Mouse (Mus musculus) liver (tissue): ENCODE measurements at regions not wholly inside any gene's neighbourhood (a gene's known extent, or its start where the extent isn't known, plus 50 kb on each side); places are given as distances from the start of the nearest gene placed in this dataset.

Source experiments
- DNase-seq: peaks from one replicate; pipeline ENCODE4 v3.0.0-alpha.2; 2020; ENCODE audit warnings: mixed read lengths

GRCm38 (mm10) chr10:24357636-24358035 is 134.3 kb downstream of the Moxd1 start:
- no peak for DNase-seq

DNA sequence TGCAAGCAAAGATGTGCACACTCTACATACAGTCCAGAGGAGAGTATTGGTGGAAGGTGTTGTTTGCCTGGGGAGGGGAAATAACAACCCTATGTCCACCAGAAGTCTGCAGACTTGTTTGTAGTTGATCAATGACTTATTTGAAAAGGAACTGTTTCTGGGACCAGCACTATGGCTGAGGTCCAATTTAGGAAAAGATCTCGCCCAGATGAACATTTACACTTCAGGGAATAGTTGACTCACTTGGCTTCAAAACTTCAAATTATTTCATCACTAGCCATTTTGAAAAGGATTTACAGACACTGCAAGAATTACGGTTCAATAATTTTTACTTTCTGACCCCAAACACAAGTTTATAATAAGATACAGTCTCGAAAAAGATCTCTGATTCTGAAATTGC is 138.1 kb downstream of the Moxd1 start:
- DNase-seq = no peak

DNA sequence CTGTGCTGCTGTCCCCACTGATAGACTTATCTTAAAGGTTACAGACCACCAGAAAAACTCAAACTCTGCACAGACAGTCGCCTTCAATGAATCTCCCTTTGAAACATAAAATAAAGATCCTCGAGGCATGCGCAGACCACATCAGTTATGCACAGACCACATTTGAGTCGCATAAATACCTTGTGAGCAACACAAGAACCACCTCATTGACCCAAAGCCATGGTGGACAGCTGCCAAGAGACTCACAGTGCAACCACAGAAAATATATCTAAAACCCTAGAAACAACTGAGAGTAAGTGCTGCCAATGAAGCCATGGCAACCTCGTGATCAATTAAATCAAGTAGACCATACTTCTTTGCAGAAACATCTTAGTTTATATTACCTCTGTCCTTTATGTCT is 142.1 kb downstream of the Moxd1 start:
- DNase-seq = no peak

- no peak for DNase-seq
Measured at GRCm38 (mm10) chr10:24367010-24367409, 143.7 kb downstream of the Moxd1 start.

DNA sequence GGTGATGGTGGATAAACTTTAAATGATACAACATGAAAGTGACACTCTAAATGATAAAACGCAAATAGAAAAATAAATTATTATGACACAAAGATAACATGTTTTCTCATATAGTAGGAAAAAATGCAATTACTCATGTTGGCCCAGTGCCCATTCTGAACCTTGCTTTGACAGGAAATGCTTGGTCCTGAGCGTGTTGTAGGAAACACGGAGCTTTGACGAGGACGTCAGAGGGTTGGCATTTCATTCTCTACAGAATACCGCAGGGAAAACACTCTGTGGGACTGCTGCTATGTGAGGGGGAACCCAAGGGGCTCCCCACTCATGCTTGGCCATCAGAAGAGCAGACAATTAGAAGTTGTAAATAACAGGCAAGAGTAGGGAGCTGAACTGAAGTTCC is 150.6 kb downstream of the Moxd1 start:
- DNase-seq = no peak

DNA sequence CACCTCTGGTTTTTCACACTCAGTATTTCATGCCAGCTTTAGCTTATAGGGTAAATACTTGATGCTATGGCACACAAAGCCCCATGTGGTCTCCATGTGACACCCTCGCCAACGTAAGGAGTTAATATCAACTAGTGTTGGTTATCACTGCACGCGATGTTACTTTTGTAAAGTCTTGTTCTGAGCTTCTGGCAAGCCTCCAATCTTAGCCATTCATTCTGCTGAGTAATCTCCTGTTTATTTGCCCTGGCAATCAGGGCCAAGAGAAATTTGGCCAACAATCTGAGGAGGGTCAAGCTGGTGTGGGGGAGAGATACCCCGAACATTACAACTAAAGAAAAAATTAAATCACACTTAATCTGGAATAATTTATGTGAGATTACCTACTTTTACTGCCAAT is 156.0 kb downstream of the Moxd1 start:
- DNase-seq = no peak

DNA sequence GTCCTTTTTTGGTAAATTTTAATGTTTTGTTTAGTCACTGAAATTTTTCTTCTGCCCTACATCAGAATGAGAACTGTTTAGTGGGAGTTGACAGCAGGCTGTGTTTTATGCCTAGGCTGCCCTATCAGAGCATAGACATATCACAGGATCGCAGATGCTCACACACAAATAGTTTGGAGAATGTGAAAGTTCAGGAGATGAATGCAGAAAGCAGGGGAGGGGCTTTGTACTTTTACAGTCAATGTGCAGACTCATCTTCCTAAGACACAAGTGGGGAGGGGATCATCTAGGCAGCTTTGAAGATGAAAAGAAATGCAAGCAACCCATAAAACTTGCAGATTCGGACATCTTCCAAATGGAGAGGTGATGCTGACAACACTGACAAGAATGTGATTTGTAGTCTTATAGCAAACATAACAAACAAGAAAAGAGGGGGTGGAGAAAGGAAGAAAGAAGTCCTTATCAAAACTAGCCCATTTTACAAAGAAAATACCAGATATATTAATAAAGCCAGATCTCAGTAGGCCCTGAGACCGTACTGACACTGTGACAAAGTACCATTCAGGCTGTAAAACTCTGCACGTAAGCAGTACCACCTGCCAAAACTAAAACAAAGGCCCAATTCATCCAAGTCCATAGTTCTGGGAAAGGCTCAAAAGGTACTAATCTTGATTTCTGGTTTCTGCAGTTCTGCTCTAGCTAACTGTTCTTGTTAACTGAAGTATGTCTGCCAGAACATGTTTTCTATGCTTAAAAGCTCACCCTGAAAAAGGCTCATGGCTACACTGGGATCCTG is 157.4 kb downstream of the Moxd1 start:
- no peak for DNase-seq

DNA sequence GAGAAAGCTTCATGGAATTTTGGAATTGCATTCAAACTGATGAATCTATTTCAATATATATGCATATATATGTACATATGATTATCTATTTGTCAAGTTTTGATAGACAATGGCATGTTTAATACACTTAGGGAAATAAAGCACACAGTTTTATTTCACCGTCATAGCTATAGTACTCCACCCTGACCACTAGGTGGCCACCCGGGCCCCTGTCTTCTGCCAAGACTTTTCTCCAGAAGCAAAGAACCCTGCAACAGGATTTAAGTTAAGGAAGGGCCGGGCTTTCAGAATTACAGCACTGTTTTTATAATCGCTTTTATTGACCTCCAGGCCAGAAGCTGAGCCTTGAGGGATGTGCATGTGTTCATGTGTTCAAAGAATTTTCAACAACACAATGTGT is 158.6 kb downstream of the Moxd1 start:
- DNase-seq = peak; percentile 21

DNA sequence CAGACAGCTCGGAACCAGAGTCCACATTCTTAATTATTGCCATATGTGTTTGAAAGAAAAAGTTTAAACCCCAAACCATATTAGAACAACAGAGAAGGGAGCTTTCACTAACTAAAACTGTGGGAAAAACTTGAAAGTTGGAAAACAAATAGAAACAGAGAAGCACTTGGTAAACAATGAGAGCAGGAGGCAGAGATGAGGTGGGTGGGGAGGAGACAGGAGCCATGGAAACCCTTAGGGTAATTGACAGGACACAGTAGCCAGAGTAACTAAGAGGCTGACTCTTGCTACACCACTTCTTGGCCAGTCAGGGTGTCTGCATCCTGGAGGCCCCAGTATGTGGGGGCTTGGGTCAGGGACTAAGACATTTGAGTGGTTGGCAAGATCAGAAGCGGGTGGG is 160.7 kb downstream of the Moxd1 start:
- no peak for DNase-seq

DNA sequence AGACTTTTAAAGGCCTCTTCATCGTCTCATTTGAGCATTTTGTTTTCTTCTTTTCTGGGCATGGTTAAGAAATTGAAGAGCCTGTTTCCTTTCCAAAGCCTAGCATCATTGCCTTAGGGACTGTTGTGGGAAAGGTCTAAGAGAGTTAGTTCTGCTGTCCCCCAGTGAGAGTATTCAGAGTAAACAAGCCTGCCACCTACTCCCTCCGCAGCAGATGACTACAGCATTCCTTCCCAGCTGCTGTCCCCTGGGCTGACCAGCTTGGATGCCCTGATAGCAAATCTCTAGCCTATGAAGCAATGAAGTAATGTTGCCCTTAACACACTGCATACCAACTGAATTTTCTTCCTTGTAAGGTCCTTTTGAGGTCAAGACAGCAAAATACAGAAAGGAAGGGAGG is 164.9 kb downstream of the Moxd1 start:
- DNase-seq = no peak

DNA sequence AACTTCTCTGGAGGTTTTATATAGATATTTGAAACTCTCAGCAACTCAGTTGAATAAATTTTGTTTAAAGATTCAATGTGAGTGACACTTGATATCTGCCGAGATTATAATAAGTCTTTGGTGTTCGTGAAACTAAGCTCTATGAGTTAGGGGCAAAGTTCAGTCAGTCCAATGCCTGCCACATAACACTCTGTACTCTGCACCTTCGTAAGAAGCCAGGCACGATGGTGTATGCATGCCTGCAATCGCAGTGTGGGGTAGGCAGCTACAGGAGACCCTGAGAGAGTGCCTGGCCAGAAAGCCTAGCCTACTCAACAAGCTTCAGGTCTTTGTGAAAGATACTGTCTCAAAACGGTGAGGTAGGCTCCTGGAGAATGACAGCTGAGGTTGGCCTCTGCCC is 167.7 kb downstream of the Moxd1 start:
- no peak for DNase-seq

DNA sequence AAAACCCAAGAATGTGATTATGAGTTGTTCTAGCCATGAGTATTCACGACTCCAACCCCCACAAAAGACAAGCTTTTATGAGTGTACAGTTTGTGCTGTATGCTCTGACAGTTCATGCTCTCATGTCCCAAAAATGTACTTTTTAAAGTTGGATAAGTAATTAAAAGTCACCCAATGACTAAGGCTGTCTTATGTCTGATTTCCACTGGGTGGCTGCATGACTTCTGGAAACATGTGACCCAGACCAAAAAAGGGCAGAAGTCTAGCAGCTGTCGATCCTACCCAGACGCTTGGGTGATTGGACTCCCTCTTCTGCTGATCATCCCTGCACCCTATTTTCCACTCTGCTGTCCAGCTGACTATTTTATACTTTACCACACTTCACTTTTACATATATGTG is 168.7 kb downstream of the Moxd1 start:
- no peak for DNase-seq

DNA sequence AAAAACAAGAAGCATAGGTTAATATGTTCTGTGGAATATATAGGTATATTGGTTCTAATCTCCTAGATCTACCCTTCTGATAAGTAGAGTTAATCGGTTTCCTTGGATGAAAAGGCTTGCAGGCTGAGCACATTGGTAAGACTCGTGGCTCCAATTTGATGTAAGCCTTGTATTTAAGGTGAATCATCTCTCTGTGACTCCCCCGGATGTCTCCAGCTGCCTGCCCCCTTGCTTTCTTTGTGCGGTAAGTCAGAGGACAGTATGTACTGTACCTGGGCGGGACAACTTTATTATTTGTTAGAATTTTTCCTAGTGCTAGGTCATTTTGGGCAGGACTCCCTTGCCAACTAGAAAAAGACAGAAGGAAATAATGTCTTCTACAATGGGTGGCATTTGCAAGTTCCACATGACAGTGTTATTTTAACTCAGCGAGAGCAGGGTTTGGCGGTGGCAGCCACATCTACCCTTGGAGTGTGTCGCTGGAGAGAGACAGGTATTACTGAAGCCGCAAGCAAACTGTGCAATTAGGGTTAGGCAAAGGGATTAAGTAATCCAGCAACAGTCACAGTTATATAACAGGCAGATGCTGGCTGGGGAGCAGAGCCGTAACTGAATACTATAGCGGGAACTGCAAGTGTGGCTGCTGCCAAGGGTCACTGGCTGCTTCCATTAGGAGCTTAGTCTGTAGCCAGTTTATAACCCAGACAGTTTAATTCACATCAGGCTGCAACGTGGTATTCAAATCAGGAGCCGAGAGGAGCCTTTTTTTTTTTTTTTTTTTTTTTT is 172.9 kb downstream of the Moxd1 start:
- DNase-seq = no peak

DNA sequence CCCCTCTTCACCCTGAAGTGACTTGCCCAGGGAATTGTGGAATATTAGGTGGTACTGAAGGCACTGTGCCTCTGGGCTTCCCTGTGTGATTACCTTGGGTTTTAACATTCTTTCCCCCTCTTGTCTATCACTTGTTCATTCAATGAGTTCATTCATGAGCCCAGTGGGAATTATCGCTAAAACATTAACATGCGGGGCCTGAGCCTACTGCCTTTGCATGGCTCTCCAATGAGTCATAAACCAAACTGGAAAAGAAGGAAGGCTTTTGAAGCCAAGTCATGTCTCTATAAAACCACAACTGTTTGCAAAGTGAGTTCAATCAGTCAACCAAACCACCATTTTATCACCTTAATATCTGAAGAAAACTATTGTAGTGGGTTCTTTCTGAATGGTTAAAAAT is 173.8 kb downstream of the Moxd1 start:
- DNase-seq = no peak

- DNase-seq = no peak
Measured at GRCm38 (mm10) chr10:24404851-24405250, 181.5 kb downstream of the Moxd1 start.

- no peak for DNase-seq
Measured at GRCm38 (mm10) chr10:24406953-24407352, 183.6 kb downstream of the Moxd1 start.

- no peak for DNase-seq
Measured at GRCm38 (mm10) chr10:24407411-24408227, 184.3 kb downstream of the Moxd1 start.

GRCm38 (mm10) chr10:24409976-24410375 is 185.3 kb upstream of the Ccn2 start:
- DNase-seq = no peak

DNA sequence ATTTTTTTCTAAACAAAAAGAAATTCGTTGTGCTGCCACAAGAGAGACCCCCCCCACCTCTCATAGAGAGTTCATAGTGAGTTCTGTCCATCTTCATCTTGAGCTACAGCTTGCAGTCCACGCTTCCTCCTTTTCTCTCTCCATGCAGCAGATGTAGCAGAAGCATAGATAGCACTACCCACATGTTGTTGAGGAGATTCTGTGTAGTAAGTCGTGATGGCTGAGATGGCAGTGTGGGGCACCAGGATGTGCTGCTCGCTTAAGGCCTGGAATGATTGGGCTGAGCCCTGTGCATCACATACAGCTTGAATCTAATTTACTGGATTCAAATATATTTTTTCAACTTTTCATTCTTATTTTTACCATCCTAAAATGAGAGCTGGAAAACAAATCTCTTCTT is 184.4 kb upstream of the Ccn2 start:
- no peak for DNase-seq

- DNase-seq = no peak
Measured at GRCm38 (mm10) chr10:24422498-24423160, 172.6 kb upstream of the Ccn2 start.

- DNase-seq = no peak
Measured at GRCm38 (mm10) chr10:24433737-24434367, 161.4 kb upstream of the Ccn2 start.

DNA sequence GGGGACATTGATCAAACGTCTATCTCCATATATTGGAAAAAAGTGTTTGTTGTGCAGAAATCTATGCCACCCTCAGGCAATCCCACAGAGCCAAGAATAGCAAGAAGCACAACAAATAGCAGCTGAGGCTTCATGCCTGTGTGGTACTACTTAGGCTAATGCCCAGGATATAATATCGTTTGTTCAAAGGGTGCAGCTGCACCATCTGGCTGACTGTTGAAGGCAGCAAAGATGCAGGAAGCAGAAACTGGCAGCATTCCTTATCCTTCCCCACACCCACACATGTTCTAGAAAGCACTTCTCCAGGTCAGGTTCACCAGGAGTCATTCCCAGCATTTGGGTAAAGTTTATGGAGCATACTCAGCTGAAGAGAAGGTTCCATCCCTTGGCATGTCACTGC is 158.1 kb upstream of the Ccn2 start:
- DNase-seq = no peak
